Mouse (Mus musculus) brain, embryonic 14.5 days (tissue): Measurements from ENCODE around the gene Ccnd2.

Experiments used
- CTCF ChIP-seq: fragments of 200-500 bp; IDR thresholded peaks from 2 replicates; pipeline ENCODE4 v1.5.1; 2012; ENCODE audit warnings: inconsistent platforms, mild to moderate bottlenecking, moderate library complexity, borderline replicate concordance; ENCODE audit not compliant: insufficient read depth, insufficient read length; ENCODE audit errors: extremely low read depth
- POLR2A ChIP-seq: fragments of 200-500 bp; IDR thresholded peaks from 2 replicates; pipeline ENCODE4 v1.6.1; 2012; ENCODE audit warnings: mild to moderate bottlenecking, inconsistent platforms, borderline replicate concordance; ENCODE audit not compliant: poor library complexity, insufficient read depth, insufficient read length, severe bottlenecking; ENCODE audit errors: extremely low read depth

- TF ChIP-seq CTCF (peak; percentile 70), POLR2A (0 out of 2 replicates have a peak, but pooled peaks have one; percentile 24)
These were observed 71.9 kb downstream of the Ccnd2 start for GRCm38 (mm10) chr6:127079867-127080731.
